Mouse (Mus musculus) small intestine, adult 2 months (tissue): ENCODE results near the gene Fndc3b. TPM values are rescaled to one million over a fixed set of nuclear protein-coding genes. Genes with fewer than 3 reads are reported as not detected.

Experiments used
- H3K27ac ChIP-seq: fragments of 200-500 bp; 2 replicates; pipeline ENCODE4 v1.5.1; 2012; ENCODE audit warnings: low read depth, low read length, control low read depth, inconsistent platforms; ENCODE audit not compliant: insufficient read depth
- H3K27me3 ChIP-seq: fragments of 200-500 bp; 2 replicates; pipeline ENCODE4 v1.6.1; 2012; ENCODE audit warnings: mild to moderate bottlenecking, moderate library complexity, low read length, inconsistent platforms; ENCODE audit not compliant: control insufficient read depth, insufficient read depth
- H3K36me3 ChIP-seq: fragments of 200-500 bp; 2 replicates; pipeline ENCODE4 v1.6.1; 2012; ENCODE audit warnings: mild to moderate bottlenecking, low read length, control low read depth, inconsistent platforms; ENCODE audit not compliant: control insufficient read depth, insufficient read depth
- H3K4me1 ChIP-seq: fragments of 200-500 bp; 2 replicates; pipeline ENCODE4 v1.6.1; 2012; ENCODE audit warnings: low read length, inconsistent platforms, mixed read lengths; ENCODE audit not compliant: control insufficient read depth, insufficient read depth, insufficient read length
- H3K4me3 ChIP-seq: fragments of 200-500 bp; 2 replicates; pipeline ENCODE4 v1.5.1; 2012; ENCODE audit warnings: low read depth, mild to moderate bottlenecking, control low read depth, inconsistent platforms, low read length, moderate library complexity
- CTCF ChIP-seq: fragments of 200-500 bp; IDR thresholded peaks from 2 replicates; pipeline ENCODE4 v1.5.1; 2012; ENCODE audit warnings: low read depth, mild to moderate bottlenecking, control low read depth, inconsistent platforms, low read length, moderate library complexity, mixed read lengths; ENCODE audit not compliant: insufficient replicate concordance, insufficient read length; ENCODE audit errors: extremely low read depth
- POLR2A ChIP-seq: fragments of 200-500 bp; IDR thresholded peaks from 2 replicates; pipeline ENCODE4 v1.6.1; 2012; ENCODE audit warnings: low read depth, mild to moderate bottlenecking, control low read depth, inconsistent platforms, low read length, moderate library complexity
- WGBS: fragments of 180-500 bp; shearing (Covaris S2); methylation state at CpG from one replicate; pipeline ENCODE4 v1.1.7; 2018; 5-methylcytosine and 5-hydroxymethylcytosine counted together
- polyA plus RNA-seq: library from polyadenylated mRNA; depleted of rRNA; stranded (reverse); fragments of >200 nt; gene quantifications from 2 replicates; pipeline ENCODE4 v1.2.3, GENCODE M21; 2012

The Fndc3b gene
- polyA plus RNA-seq, 1 experiment, result 6.2 TPM

- 58% methylated on average over 11 of the region's 11 CpGs for WGBS
These were observed 137.6 kb downstream of the Fndc3b start for GRCm38 (mm10) chr3:27573458-27573857.

GRCm38 (mm10) chr3:27572305-27572704 is 138.8 kb downstream of the Fndc3b start:
- no peaks in the 10 kb centered on the region for H3K36me3 ChIP-seq
- H3K4me1 ChIP-seq, result peaks cover 1% of the 10 kb centered on the region; the same call in 1 of the 2 replicates
- TF ChIP-seq POLR2A, result no peak
- peak; percentile 24; the same call in 1 of the 2 replicates for TF ChIP-seq CTCF
- no peak overlapping the region for H3K4me3 ChIP-seq
- WGBS, result 47% methylated on average over 6 of the region's 6 CpGs
- no peak overlapping the region for H3K27ac ChIP-seq
- H3K27me3 ChIP-seq, result no peaks in the 10 kb centered on the region

More at GRCm38 (mm10) chr3:27573458-27573857, 137.6 kb downstream of the Fndc3b start:
- no peak overlapping the region for H3K4me3 ChIP-seq
- H3K27me3 ChIP-seq, result no peaks in the 10 kb centered on the region
- no peaks in the 10 kb centered on the region for H3K36me3 ChIP-seq
- no peak for TF ChIP-seq CTCF
- TF ChIP-seq POLR2A, result no peak
- no peak overlapping the region for H3K27ac ChIP-seq
- H3K4me1 ChIP-seq, result peaks cover 1% of the 10 kb centered on the region; the same call in 1 of the 2 replicates

- TF ChIP-seq CTCF, result no peak
- TF ChIP-seq POLR2A, result no peak
- H3K4me3 ChIP-seq, result no peak overlapping the region
- no peaks in the 10 kb centered on the region for H3K27me3 ChIP-seq
- WGBS, result 79% methylated on average over 4 of the region's 4 CpGs
- H3K27ac ChIP-seq, result no peak overlapping the region
- H3K36me3 ChIP-seq, result no peaks in the 10 kb centered on the region
- no peaks in the 10 kb centered on the region for H3K4me1 ChIP-seq
These were observed 145.8 kb downstream of the Fndc3b start for GRCm38 (mm10) chr3:27565314-27565713.

- no peaks in the 10 kb centered on the region for H3K27me3 ChIP-seq
- WGBS, result 73% methylated on average over 5 of the region's 5 CpGs
- H3K4me1 ChIP-seq, result no peaks in the 10 kb centered on the region
- H3K4me3 ChIP-seq, result no peak overlapping the region
- no peak overlapping the region for H3K27ac ChIP-seq
- H3K36me3 ChIP-seq, result no peaks in the 10 kb centered on the region
- no peak for TF ChIP-seq CTCF
- no peak for TF ChIP-seq POLR2A
These were observed 148.0 kb downstream of the Fndc3b start for GRCm38 (mm10) chr3:27563047-27563624.

GRCm38 (mm10) chr3:27562476-27562875 is 148.6 kb downstream of the Fndc3b start:
- TF ChIP-seq CTCF, result no peak
- TF ChIP-seq POLR2A, result no peak
- Histone ChIP-seq H3K36me3 (no peaks in the 10 kb centered on the region), H3K4me1 (no peaks in the 10 kb centered on the region), H3K27me3 (no peaks in the 10 kb centered on the region), H3K27ac (no peak overlapping the region), H3K4me3 (no peak overlapping the region)
- 75% methylated on average over 3 of the region's 3 CpGs for WGBS

GRCm38 (mm10) chr3:27561921-27562320 is 149.2 kb downstream of the Fndc3b start:
- H3K4me1 ChIP-seq, result no peaks in the 10 kb centered on the region
- 95% methylated on average over 2 of the region's 2 CpGs for WGBS
- no peak overlapping the region for H3K4me3 ChIP-seq
- H3K27me3 ChIP-seq, result no peaks in the 10 kb centered on the region
- no peak overlapping the region for H3K27ac ChIP-seq
- TF ChIP-seq POLR2A (no peak), CTCF (no peak)
- H3K36me3 ChIP-seq, result no peaks in the 10 kb centered on the region

- Histone ChIP-seq H3K27me3 (no peaks in the 10 kb centered on the region), H3K36me3 (peaks cover 6% of the 10 kb centered on the region; the same call in 1 of the 2 replicates), H3K4me1 (no peaks in the 10 kb centered on the region), H3K27ac (no peak overlapping the region), H3K4me3 (no peak overlapping the region)
- WGBS, result 52% methylated on average over 4 of the region's 4 CpGs
- no peak for TF ChIP-seq POLR2A
- no peak for TF ChIP-seq CTCF
These were observed 151.8 kb downstream of the Fndc3b start for GRCm38 (mm10) chr3:27559316-27559715.
